Mouse (Mus musculus) erythroid progenitor cell, adult 5-6 weeks (primary cell): ENCODE data around the gene Adpgk. TPM values are rescaled to one million over a fixed set of nuclear protein-coding genes. Genes with fewer than 3 reads are reported as not detected.

Experiments used
- ATAC-seq: replicated peaks from 2 replicates; pipeline ENCODE4 v1.8.0; 2016; ENCODE audit warnings: moderate number of reproducible peaks, mild to moderate bottlenecking, moderate TSS enrichment, inconsistent platforms; ENCODE audit not compliant: poor library complexity, low FRiP score, severe bottlenecking
- total RNA-seq, 2 experiments: library from RNA; stranded (forward) in 1 of 2; stranded (reverse) in 1 of 2; fragments of 150-400 nt in 1 of 2; fragments of 186-747, 209-891 nt in 1 of 2; gene quantifications; 2 replicates each; pipeline versions ENCODE4 v1.2.3 to v1.2.4; 2015 to 2017; ENCODE audit warnings: low replicate concordance in 2 of 2

The Adpgk gene
- total RNA-seq (2015; ENCODE audit: low replicate concordance) = 74.6 and 79.6 TPM in 2 replicates
- total RNA-seq (2017; ENCODE audit: low replicate concordance) = 35.3 and 57.7 TPM in 2 replicates

DNA sequence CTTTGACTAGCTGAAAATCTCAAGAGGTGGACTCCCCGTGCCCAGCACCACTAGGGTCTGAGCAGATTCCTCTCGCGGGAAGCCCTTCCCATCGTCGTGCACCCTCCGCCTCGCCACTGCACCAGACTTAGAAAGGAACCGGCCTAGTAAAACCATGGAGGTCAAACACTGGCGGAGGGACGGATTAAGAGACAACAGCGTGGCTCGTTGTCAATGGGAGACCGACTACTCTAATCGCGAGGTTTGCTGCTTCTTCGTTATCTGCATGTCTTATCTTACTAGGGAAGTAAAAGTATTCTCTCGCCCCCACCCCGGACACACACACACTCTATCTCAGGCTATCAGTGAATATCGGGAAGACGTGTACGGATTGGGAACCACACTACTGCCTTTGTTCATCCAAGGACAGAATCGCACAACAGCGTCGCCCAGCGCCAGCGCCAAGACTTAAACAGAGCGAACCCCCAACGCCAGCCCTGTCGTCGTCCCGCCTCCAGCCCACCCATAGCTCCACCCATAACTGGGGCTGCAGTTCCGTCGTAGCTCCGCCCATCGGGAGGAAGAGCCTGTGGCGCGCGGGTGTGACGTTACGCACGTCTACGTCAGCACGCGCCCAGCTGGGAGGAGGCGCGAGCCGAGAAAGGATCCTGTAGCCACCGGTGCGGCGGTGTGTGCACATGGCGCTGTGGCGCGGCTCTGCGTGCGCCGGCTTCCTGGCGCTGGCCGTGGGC lies at the start of gene Adpgk:
Adpgk (plus strand) TSS at position 602 of the 731 bp plus-strand sequence.
- peak; percentile 95 for ATAC-seq

DNA sequence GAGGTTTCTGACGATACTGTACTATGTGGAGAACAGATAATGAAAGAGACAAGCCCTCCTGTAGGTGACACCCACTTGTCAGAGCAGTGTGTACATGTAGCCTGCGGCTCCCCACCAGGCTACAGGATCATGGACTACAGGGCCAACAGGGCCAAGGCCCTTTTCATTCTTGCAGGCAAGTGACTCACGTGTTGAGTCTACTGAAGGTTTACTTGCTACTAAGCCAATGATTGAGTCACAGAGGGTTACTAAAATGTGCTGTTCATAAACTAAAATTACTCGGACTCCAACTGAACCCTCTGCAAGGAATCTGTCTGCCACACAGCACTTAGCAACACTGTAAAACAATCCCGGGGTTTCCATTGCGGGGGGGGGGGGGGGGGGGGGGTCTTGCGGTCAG lies 46.2 kb upstream of the Adpgk start:
- no peak for ATAC-seq

DNA sequence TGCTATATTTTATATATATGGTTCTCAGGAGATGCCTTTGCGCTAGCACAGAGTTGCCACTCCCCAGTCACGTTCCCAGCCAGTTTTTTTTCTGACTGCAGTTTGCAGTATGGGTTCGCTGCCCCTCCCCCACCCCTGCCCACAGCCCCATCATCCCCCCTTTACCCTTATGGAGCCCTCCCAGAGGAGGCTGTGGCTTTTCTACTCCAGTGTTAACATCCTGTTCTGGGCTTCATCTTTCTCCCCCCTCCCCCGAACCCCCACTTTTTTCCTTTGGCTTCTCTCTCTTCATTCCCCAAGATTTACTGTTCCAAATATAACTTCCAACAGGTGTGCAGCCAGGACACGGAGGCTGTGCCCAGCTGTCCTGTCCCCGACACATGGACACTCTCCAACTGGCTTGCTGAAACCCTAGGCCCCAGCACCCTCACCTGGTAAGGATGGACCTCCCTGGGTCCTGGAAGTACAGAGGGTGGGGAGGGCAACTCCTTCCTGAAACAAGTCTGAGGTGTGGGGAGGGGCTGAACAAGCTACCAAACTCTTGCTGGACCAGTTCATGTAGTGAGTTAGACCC lies 44.8 kb upstream of the Adpgk start:
- ATAC-seq = no peak

DNA sequence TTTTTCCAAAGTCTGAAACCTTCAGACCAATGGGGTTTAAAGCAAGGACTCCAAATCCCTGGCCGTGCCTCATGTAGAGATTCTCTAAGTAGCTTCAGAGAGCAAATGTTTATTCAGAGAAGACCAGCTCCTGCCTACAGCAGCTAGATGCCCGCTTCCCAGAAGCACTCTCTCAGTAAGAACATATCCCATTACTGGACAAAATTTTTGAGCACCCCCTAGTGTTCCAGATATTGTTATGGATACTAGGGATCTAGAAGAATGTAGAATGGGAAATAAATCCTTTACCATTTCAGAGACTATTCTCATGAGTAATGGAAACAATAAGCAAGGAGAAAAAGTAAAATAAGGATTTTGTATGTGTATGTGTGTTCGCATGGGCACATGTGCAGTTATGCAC lies 42.0 kb upstream of the Adpgk start:
- ATAC-seq = no peak

GRCm38 (mm10) chr9:59250272-59250671 lies 41.1 kb upstream of the Adpgk start:
- ATAC-seq = no peak

DNA sequence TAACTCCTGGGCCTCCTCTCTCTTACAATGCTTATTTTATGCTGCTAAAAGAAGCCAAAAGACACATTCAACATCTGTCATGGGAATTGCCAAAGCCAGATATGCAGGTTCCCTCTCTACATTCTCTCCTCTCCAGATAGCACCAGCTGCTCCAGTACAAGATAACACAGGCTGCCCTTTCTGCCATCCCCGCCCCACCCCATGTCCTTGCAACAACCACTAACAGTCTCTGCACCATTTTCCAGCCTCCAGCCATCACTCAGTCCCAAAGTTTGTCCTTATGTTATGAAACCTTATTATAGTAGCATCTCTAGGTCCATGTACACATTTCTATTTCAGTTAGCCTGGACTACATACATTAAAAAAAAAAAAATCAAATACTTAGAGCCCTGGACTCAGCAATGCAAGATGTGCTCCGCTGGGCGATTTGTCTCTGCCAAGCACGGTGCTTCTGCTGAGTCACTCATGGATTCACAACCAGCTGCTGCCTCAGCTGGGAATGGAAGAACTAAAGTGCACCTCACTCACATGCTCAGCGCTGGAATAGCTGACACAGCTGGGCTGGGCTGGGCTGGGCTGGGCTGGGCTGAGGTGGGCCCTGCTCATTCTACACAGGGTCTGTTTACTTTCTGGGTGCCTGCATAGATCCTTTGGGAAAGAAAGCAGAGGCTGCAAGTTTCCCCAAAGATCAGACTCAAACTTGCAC lies 36.5 kb upstream of the Adpgk start:
- ATAC-seq = no peak

GRCm38 (mm10) chr9:59259806-59260454 lies 31.4 kb upstream of the Adpgk start:
- ATAC-seq = no peak

GRCm38 (mm10) chr9:59266332-59266731 lies 25.0 kb upstream of the Adpgk start:
- peak; percentile 66; the same call in 1 of the 2 replicates for ATAC-seq

DNA sequence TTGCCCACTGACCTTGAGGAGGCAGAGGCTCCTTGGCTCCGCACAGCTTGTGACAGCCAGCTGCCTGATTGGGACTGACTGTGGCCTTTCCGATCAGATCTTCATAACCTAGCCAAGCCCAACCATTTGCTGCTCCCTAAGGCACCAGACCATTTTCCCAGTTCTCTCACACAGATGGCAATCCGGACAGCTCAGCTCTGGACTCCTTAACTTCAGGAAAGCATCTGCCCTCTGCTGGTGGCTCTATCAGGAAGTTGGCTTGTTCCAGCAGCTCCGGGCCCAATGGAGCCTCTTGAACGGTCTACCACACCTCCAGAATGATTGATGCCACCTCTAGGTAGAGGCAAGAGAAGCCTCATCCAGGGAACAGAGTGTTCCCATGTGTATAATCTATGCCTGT lies 21.6 kb upstream of the Adpgk start:
- ATAC-seq = no peak

DNA sequence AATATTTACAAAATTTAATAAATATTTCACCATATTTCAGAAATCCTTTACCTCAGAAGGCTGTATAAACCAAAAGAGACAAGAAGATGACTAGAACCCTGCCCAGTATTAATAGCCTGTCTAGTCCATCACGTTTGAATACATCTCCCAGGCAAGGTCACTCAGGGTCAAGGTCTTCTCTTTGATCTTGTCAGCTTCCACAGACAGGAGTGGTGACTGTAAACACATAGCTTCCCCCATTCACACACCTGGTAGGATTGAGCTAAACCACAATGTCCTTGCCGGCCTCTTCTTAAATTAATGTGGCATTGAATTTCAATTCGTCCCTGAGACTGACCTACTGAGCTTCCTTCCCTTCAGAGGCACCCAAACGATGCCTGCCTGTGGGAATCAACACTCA lies 20.3 kb upstream of the Adpgk start:
- no peak for ATAC-seq

GRCm38 (mm10) chr9:59271711-59272110 lies 19.6 kb upstream of the Adpgk start:
- 0 out of 2 replicates have a peak, but pooled peaks have one; percentile 16 for ATAC-seq

- no peak for ATAC-seq
Measured at GRCm38 (mm10) chr9:59273199-59273598, 18.2 kb upstream of the Adpgk start.

- no peak for ATAC-seq
Measured at GRCm38 (mm10) chr9:59274846-59275455, 16.4 kb upstream of the Adpgk start.

DNA sequence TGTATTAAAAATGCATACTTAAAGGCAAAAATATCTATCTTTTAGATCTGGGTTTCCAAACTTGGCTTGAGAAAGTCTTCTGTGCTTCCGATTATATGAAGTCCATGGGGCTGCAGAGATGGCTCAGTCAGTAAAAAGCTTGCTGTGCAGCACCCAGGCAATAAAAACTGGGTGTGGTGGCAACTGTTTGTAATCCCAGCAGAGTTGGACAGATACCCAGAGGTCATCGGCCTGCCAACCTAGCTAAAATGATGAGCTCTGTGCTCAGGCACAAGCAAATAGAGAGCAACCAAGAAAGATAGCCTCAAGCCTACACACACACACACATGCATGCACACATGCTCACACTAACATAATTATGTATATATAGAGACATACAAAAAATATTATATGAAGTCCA lies 13.2 kb upstream of the Adpgk start:
- no peak for ATAC-seq

DNA sequence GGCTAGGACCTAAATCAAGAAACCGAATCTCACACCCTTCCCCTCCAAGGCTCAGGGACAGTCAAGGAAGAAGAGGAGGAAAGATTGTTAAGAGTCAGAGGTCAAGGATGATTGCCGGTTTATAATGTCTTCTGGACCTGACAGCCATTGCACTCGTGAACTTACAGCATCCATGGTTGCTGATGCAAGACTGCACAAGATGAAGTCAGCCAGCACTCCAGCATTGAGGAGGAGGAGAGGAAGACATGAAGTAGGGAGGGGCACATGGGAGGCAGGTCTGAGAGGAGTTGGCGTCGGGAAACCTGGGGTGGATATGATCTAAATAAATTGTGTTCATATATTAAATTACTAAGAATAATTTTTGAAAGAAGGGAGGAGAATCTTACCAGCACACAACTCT lies 12.7 kb upstream of the Adpgk start:
- ATAC-seq = no peak

DNA sequence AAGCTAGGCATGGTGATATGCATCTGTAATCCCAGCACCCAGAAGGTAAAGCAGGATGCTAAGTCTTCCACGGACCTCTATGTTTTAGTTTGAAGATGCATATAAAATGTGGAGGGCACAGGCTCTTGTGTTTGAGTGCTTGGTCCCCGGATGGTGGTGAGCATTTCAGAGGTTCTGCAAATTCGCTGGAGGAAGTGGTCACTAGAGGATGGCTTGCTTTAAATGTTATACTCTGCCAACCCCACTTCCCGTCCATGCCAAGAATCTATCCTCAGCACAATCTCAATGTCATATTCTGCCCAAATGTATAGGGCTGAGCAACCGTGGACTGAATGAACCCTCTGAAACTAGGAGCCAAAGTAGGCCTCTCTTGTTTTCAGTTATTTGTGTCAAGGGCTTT lies 10.5 kb upstream of the Adpgk start:
- ATAC-seq = no peak

DNA sequence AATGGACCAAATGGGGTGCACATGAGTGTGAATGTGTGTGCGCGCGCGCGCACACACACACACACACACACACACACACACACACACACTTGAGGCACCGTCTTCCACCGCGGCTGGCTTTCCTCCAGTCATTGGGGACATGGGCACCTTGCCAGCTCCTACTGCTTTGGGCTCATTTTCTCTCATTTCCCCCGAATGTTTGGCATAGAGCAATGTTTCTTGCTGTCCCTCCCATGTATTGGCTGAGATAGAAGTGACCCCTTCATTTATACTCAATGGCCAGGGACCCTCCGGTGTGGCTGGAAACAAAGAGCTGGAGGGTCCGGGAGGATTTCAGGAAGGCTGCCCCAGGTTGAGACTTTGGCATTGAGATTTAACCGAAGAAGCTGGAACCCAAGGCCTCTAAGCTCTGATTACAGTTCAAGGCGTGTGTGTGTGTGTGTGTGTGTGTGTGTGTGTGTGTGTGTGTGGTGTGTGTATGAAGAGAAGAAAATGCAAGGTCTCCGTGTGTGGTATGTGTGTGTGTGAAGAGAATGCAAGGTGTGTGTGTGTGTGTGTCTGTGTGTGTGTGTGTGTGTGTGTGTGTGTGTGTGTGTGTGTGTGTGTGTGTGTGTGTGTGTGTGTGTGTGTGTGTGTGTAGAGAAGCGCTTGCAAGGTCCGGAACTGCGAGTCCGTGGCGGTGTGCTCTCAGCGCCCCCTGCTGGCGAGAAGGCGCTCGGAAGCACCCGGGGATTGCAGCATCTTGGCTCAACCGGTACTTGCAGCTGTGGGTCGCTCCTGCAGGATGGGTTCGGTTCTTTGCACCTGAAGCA lies 9.3 kb upstream of the Adpgk start:
- ATAC-seq = peak; percentile 75

DNA sequence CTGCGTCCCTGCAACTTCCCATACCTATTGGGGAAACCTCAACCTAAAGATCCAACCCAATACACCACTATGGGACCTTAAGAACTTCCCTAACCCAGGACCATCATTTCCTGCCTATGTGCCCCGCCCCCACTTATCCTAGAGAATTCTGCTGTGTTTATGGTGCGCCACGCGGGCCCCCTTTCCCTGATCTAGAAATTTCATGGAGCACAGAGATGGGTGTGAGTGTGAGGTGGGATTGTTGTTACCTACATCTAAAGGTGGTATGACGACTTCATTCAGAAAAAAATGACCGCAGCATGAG lies 8.7 kb upstream of the Adpgk start:
- 0 out of 2 replicates have a peak, but pooled peaks have one; percentile 12 for ATAC-seq

GRCm38 (mm10) chr9:59285614-59286013 lies 5.7 kb upstream of the Adpgk start:
- ATAC-seq = 0 out of 2 replicates have a peak, but pooled peaks have one; percentile 12
